Mouse (Mus musculus): ENCODE measurements around the gene Sgms2.

Sgms2 gene

DNA sequence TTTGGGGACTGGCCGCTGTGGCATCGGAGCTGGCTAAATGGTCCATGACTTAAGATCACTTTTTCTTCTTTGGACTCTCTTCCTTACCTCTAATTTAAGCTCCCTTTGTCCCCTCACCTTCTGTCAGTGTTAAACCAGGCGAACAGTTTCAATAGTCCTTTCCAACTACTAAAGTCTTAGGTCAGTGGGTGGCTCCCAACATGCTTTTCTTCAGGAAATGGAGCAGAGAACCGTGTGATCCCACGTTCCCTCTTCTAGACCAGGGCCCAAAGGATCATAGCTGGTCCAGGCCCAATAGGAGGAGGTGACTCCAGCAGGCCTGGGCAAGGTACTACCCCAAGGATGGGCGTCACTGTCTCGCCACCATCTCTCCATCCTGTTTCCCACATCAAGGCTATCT is 7.6 kb downstream of the Sgms2 start:
- no peak for DNase-seq

DNA sequence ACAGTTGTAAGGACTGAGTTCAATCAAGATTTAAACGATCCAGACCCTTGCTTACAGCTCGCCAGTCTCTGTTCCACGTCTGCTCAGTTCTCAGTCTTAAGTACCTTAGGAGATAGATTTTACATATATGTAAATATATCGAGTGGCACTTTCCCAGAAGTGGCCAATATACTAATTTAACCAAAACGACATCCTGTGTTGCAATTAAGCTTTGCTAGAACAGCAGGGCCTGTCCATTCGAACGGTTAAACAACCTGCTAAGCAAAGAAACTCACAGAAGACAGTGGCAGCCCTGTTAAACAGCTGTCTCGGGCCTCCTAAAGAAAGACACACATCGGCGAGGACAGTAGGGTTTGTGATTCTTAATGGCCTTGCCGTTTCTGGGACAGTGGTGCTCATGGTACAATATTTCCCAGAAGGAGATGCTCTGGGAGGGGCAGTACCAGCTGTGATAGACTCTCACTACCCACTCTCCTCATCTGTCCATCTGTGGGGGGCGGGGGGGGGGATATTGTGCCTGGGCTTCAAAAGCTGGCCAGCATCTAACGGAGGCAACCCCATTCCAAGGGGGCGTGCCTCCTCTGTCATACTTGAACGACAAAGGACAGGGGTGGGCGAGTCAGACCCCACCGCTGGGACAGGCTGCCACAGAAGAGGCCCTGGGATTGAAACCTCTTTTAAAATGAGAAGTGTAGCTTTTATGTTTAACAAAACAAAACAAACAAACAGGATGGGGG is 9.1 kb downstream of the Sgms2 start:
- DNase-seq = no peak

- no peak for DNase-seq
Observed at GRCm38 (mm10) chr3:131480659-131481058, 10.6 kb downstream of the Sgms2 start.

DNA sequence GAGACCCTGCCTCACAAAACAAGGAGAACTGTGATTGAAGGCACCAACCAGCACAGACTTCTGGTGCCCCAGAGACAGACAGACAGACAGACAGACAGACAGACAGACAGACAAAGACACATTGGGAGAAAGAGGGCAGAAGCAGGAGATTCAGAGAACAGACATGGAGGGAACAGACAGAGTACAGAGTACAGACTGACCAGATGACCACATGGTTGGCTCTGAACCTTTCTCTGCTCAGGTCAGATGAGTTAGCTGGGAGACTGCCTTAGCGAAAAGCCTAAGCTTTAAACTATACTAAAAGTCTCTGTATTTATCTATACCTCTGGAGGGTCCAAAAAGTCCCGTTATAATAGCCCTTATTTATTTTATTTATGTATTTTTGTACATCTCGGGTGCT is 11.8 kb downstream of the Sgms2 start:
- no peak for DNase-seq

- DNase-seq = no peak
Observed at GRCm38 (mm10) chr3:131476002-131476401, 15.2 kb downstream of the Sgms2 start.

GRCm38 (mm10) chr3:131474526-131474925 is 16.7 kb downstream of the Sgms2 start:
- DNase-seq = no peak

- DNase-seq = no peak
Observed at GRCm38 (mm10) chr3:131473496-131473895, 17.7 kb downstream of the Sgms2 start.

DNA sequence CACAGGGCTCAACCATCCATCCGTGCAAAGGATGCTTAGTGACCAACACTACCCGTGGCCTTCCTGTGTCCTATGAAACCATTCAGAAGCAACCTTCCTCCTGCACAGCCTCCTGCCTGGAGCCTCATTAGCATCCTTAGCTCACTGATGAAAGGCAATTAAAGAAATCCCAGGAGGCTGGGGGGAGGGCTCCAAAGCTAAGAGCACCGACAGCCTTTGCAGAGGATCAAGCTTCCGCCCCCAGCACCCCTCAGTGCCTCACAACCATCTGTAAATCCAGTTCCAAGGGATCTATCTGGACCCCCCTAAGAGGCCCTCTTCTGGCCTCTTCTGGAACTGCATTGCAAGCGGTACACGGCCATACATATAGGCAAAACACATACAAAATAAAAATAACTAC is 19.4 kb downstream of the Sgms2 start:
- no peak for DNase-seq

GRCm38 (mm10) chr3:131471435-131471834 is 19.8 kb downstream of the Sgms2 start:
- DNase-seq = no peak

DNA sequence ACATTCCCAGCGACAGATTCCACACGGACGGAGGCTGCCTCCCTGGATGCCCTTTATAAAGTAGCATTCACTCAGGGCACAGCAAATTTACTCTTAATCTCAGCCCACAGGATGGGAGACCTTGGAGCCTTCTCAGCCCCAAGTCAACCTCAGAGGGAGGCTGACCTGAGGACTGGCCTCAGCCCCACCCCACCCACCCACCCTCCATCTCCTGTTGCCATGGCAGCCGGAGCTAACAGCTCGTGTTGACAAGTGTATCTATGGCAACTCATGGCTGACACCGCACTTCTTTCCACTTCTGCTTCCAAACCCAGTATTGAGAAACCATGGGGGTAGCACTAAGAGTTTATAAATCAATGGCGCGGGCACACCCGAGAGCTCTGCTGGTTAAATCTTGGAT is 20.4 kb downstream of the Sgms2 start:
- DNase-seq = no peak

GRCm38 (mm10) chr3:131469636-131470035 is 21.6 kb downstream of the Sgms2 start:
- no peak for DNase-seq

GRCm38 (mm10) chr3:131466371-131466770 is 24.8 kb downstream of the Sgms2 start:
- DNase-seq = no peak

DNA sequence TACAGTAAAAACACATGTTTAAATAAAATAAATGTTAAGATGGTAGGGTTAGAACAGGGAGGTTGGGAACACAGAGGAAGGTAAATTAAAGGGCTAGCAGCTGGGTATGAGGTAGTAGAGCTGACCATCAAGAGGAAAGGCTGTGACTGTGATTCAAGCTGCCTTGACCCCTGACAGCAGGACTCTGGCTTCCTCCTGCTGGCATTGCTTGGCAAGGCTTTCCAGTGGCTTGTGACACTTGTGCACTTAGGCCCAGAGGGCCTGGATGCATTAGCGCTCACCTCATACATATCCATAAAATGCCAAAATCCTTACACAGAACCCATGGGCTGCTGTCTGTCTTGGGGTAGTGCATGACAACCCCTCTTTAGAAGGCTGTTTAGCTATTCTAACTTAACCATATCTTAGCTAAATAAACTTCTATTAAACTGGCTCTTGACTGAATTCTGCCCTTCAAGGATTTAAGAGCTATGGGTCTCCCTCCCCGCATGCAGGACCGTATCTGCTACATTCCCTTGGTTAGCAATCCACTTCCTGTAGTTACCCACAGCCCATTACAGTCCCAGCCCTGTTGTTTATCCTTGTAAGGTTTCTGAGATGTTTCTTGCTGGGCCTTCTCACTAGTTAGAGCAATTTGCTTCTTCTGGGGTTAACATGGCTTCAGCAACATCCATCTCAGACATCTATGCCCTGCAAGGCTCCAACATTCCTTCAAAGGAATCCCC is 25.5 kb downstream of the Sgms2 start:
- DNase-seq = no peak

- DNase-seq = no peak
Observed at GRCm38 (mm10) chr3:131372996-131373395, 118.2 kb downstream of the Sgms2 start.

DNA sequence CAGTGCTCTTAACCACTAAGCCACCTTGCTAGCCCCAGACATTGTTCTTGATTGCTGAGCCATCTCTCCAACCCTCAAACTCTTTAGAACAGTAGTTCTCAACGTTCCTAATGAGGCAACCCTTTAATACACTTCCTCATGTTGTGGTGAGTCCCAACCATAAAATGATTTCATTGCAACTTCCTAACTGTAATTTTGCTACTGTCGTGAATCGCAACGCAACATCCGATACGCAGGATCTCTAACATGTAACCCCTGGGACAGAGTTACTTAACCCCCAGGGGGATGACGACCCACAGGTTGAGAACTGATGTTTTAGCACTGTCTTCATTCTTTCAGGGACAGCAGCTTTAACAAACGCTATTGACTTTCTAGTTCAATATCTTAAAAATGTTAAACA is 122.5 kb downstream of the Sgms2 start:
- no peak for DNase-seq

DNA sequence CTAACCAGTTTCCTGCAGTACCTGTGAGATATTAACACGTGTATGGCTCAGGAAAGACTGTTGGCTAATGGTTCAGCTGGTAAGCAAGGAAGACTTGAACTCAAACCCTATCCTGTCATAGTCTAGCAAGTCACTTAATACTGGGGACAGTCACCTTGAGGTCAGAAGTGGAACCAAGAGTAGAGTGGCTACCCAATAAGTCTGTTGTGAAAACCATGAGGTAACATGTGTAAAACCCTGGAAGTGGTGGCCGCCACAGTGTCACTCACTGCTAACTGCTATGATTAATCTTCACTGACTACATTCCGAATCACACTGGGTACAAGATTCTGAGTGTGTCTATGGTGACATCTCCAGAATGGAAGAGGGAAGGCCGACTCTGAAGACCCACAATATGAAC is 123.8 kb downstream of the Sgms2 start:
- no peak for DNase-seq

DNA sequence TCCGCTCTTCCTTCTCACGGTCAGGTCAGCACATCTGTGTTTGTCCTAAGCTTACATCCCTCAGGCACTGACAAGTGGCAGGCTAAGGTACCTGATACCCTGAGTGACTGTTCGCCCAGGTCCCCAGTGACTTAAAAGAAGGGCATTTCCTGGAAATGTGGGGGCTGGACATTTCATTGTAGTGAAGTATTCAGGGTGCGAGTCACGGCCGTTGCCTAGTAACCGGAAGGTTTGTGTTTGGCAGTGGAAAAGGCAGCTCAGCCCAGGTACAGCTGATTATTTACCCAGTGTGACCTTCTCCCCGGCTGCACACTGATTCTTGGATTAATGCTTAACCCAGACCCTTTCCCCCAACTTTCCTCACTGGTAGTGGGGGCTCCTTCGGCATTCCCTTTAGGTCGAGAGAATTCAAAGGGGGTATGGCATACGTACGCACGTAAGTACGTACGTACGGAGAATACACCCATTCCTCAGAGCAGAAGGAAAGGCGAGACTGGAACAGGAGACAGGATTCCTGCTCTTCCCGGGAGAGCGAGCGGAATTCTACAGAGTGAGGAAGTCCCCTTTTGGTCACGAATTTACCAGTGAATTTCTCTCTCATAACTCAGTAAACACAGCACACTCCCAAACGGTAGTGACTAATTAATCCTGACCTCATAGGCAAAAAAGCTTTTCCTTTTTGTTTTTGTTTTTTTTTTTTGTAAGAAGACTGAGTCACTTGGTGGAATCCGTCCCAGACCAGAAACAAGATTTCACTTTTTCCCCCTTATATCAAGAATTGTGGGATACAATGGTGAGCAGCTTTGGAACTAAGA is 126.4 kb downstream of the Sgms2 start:
- DNase-seq = peak; percentile 4

DNA sequence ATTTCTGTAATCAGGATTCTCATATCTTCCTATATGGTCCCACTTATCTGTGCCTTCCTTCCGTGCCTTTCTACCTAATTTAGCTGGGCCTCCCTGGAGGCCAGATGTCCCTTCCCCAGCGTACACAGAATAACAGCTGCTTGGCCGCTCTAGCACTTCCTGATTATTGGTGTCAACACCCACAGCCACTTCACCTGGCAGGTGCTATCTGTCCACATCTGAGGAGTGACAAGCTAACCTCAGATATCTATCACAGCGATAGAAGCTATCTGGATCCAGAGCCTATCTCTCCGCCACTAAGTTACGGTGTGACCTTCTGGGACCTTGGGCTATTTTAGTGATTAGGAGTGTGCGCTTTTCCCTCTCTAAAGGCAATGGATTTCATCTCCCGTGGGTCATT is 127.0 kb downstream of the Sgms2 start:
- no peak for DNase-seq

GRCm38 (mm10) chr3:131363602-131364001 is 127.6 kb downstream of the Sgms2 start:
- no peak for DNase-seq

DNA sequence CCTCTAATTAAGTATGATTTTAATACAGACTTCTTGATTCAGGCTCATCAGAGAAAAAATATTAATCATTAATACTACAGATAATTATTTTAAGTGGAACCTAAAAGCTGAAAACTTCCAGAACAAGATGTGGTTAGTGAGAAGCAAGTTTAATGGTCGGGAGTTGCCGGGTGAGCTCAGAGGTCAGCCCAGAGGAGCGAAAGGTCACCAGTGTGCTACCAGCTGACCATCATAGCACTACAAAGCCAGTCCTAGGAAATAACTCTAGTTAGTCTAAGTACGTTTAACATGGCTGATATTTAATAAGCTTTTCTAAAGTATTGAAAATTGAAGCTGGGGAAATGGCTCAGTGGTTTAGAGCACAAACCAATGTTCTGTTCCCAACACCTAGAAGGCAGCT is 129.3 kb downstream of the Sgms2 start:
- no peak for DNase-seq

- no peak for DNase-seq
Observed at GRCm38 (mm10) chr3:131359011-131359410, 132.2 kb downstream of the Sgms2 start.

- no peak for DNase-seq
Observed at GRCm38 (mm10) chr3:131358205-131358604, 133.0 kb downstream of the Sgms2 start.

DNA sequence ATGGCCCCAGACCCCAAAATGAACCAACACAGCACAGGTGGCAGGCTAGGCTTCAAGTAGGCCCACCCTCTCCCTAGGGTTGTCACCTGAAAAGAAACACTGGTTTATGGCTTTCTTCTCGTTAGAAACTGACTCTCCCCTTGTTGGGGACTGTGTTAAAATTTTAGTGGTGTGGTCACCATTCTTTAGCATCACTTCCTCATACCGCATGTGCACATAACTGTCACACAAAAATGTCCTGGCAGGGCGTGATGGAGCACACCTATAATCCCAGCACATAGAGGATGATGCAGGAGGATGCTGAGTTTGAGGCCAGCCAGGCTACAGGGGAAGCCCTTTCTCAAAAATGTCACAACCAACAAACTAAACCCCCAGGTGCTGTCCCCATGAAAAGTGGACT is 133.6 kb downstream of the Sgms2 start:
- no peak for DNase-seq

DNA sequence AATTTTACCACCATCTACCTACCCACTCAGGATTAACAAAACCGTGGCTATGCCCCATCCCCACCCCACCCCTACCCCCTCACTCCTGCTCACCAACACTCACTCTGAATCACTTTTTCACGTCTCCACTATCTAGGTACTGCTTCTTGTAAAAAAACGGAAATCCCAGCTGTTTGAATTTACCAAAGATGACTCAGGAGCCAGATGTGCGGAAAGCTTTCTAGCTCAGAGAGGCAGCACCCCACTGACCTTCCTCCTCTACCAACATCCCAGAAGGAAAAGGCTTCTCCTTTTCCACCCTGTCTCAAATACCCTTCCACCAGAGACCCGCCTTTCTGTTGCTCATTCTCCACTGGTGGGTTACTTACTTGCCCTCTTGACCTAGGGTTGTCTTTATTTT is 135.2 kb downstream of the Sgms2 start:
- DNase-seq = no peak
